Mouse (Mus musculus) monocyte, adult 2 months (primary cell): ENCODE measurements around the gene Plcb2.

Experiments used
- DNase-seq, 2 experiments: peaks; one replicate each; pipeline ENCODE4 v3.0.0; 2022; ENCODE audit warnings: low spot score in 2 of 2, low read depth in 1 of 2

The Plcb2 gene

DNA sequence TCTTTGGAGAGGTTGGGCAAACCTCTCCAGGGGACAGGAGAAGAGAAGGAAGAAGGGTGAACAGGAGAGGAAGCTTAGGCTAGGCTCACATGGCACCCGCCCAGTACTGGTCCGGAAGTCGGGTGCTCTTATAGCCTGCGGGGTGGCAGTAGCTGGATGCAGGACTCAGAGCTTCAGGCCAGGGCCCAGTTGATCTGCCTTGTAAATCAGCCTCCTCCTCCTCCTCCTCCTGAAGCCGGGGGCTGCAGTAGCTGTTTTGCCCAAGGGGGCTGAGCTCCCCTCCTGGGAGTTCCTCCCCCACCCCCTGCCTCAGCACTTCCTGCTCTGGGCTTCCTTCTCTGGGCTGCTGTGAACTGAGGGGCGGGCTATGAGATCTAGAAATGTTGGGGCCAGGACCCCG, at the start of gene Plcb2:
Gene Plcb2, minus strand, starts transcription at position 102 of the 400 bp plus-strand sequence.
- DNase-seq, result no peak

- DNase-seq, result no peak
Observed at GRCm38 (mm10) chr2:118776295-118776694, 48.1 kb upstream of the Plcb2 start.

GRCm38 (mm10) chr2:118775846-118776245, 47.6 kb upstream of the Plcb2 start:
- DNase-seq, result no peak

- DNase-seq, result no peak
Observed at GRCm38 (mm10) chr2:118775396-118775795, 47.2 kb upstream of the Plcb2 start.

DNA sequence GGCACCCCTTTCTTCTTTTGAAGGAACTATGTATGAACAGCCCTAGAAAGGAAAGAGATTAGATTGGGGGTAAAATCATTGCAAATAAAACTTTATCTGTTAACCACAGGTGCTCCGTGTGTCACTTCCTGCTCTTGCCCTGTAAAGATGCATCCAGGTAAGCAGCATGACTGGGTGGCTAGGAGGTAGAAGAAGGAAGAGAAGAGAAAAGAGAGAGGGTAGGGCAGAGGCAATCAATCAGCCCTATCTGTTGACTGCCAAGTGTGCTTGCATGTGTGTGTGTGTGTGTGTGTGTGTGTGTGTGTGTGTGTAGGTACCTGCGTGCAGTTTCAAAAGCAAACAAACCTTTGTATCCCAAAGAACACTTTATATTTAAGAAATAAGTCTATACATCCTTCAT, 46.3 kb upstream of the Plcb2 start:
- DNase-seq, result no peak

- DNase-seq, result no peak
Observed at GRCm38 (mm10) chr2:118772158-118772874, 44.1 kb upstream of the Plcb2 start, which contains the start of gene Phgr1. Phgr1 (plus strand) TSS chr2:118772769.

DNA sequence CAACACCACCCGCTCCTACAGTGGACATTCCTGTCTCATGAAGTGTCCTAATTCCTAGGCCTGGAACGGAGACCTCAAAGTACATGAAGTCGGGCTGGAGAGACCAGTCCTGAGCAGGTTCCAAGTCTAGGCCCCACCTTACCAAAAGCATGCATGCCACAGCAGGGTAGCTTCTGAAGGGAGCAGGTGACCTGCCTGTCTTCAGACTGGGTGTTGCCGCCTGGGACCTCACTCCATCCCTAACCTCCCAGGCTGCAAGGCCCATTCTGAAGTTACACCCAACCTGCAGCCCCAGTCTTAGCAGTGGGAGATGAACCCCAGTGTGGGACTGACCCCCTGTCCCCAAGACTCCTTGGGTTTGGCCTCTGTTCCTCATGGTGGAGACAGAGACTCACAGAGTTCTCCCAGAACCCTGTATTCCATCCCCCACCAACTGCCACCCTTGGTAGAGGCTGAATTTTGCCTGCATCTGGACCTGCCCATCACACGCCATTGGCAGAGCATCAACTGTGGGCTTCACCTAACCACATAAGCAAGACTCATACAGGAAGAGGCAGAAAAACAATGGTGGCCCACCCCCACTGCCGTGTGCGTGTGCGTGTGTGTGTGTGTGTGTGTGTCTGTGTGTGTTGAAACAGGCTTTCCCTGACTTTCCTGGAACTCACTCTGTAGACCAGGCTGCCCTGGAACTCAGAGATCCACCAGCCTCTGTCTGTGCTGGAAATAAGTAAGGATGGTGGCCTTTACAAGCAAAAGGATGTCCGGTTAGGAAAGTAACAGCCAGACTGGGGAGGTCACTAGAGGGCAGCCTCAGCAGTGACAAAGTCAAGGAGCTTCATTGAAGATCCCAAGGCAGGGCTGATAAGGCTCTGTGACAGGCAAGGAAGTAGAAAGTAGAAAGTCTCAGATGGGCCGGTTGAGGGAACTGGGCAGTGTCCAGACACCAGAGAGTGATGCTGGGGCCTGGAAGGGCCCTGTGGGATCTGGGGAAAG, 38.1 kb upstream of the Plcb2 start:
- DNase-seq, result no peak

- no peak for DNase-seq
Observed at GRCm38 (mm10) chr2:118764875-118765274, 36.6 kb upstream of the Plcb2 start.

DNA sequence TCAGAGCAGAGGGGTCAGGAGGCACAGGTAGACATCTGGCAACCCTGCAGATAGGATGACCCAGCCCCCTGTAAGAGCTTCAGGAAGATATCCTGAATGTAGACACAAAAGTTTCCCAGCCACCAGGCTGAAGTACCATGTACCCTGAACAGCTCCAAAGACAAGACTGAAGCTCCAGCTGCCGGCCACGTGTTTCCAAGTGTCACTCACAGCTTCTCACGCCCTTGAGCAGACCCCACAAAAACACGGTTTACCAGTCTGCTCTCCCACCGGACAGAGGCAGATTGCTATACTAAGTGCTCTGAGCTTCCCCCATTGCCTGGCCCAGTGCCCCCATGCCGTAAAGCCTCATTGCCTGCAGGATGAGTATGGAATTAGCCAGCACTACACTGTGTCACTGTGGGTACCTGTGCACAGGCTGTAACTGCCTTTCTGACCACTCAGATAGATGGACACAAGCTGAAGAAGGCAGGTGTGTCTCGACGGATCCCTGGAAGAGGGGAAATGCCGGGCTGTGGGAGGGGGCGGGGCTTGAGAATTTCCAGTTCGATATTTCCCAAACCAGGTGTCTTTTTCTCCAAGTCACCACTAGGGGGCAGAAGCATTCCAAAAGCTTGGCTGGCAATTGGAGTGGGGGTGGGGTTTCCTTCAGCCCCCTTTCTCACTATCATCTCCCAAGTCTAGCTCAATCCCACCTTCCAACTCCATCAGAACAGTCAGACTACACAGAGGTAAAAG, 36.0 kb upstream of the Plcb2 start:
- DNase-seq, result no peak

- DNase-seq, result no peak
Observed at GRCm38 (mm10) chr2:118763469-118763868, 35.2 kb upstream of the Plcb2 start.

- no peak for DNase-seq
Observed at GRCm38 (mm10) chr2:118762784-118763148, 34.5 kb upstream of the Plcb2 start.

DNA sequence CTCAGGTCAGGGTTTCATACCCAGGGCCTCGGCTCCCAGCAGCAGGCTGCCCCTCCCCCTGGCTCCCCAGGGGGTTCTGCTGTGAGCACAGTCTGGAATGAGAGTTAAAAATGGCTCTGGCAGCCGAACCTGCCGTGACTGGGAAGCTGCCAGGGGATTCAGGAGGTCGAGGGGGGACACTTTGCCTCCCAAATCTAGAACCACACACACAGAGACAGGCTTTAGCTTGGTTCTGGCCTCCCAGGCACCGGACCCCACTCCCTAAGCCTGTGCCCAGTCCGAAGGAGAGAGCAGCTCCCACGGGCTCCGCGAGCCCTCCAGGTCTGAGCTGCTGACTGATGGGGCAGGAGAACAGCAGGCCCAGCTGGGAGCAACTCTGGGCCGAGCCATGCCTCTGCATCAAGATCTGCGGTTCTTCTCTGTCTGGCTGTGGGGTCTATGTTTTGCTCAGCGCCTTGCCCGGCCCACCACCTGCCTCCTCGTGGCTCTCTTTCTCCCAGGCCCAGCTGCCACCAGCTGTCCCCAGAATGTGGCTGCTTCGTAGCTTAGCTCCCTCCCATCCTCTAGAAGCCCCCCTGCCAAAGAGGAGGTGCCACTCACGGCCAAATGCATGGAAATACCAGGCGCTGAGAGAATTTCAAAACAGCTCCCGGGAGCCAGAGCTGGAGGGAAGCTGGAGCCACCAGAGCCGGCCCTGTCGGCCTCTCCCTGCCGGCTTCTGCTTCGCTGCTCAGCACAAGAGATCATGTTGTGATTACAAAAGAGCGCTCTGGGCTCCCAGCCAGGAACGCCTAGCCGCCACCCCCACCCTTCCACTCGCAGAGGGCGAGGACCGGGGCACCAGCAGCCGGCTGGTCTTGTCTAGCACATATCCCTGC, 33.9 kb upstream of the Plcb2 start, which contains the start of gene Ccdc9b:
Gene Ccdc9b, minus strand, starts transcription at position 756 of the 878 bp plus-strand sequence.
- DNase-seq, result peak; percentile 33 to 47

DNA sequence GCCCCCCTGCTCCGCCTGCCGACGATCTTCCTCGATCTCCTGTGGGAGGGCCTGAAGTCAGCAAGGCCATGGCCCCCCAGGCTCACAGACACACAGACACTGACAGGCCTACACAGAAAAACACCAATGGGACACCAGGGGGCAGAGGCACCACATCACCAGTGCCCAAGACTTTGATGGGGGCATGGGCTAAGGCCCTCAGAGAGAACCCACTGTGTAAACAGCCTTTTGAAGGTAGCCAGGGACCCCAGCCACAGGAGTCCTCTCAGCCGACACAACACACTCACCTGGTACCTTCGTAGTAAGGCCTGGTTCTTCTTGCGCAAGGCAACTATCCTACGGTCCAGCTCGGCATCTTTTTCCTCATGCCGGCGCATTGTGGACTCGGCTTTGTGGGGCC, 33.1 kb upstream of the Plcb2 start:
- no peak for DNase-seq

DNA sequence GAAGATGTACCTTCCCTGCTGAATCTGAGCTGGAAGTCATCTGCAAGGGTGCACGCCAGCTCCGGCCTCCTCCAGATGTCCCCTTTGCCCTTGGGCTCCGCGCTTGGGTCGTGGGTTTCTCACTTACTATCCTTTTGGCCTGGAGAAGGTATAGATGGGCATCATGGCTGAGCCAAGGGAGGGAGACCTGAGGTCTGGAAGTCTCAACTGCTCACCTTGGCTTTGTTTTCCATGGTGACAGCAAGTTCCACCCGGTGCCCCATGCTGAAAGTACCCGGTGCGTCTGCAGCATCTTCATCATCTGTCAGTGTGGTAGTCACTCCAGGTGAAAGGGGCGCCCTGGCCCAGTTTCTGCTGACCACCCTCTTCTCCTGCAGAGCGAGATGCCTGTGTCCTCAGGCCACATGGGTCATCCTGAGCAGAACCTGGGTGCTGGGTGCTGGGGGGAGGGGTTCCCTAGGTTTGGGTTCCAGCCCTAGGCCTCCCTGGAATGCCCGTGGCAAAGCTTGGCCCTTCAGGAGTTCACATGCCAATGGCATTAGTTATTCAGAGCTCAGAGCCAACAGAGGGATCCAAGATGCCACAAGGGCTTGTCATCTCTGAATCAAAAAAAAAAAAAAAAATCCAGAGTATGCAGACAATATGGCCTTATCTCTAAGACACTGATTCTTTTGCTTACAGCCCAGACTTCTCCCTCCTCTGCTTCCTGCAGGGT, 32.2 kb upstream of the Plcb2 start:
- DNase-seq, result no peak

- peak in 1 of 2 experiments; percentile 52 for DNase-seq
Observed at GRCm38 (mm10) chr2:118759828-118760227, 31.6 kb upstream of the Plcb2 start.

DNA sequence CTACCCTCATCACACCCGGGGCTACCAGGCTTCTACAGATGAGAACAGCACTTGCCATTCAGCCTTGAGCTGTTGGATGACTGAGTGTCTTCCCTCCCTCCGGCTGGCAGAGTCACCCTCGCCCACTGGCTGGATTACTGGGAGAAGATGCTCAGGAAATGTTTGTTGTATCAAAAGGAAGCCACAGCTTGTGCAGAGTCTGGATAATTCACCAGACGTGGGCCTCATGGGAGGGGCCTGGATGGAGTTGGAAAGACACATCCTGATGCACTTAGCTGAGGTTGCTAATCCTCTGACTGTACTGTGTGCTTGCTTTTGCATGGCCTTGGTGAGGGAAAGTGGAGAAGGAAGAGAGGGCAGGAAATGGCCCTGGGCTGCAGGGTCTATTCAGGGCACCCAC, 27.9 kb upstream of the Plcb2 start:
- no peak for DNase-seq

DNA sequence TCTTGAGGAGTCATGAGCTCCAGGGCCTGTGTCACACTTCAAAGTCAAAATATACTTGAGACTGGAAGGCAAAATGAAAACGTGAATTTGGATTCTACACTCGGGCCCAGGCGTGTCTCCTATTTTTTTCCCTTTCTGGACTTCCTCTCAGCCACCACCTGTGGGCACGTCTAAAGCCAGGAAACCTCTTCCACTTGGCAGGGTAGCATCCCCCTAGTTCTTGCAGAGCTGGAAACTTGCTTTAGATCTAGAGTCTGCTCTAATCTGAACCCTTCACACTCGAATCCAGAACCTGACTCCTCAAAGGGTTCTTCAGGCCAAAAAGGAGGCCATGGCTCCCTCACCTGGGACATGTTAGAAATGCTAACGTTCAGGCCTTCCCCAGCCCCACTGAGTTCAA, 27.2 kb upstream of the Plcb2 start:
- no peak for DNase-seq

DNA sequence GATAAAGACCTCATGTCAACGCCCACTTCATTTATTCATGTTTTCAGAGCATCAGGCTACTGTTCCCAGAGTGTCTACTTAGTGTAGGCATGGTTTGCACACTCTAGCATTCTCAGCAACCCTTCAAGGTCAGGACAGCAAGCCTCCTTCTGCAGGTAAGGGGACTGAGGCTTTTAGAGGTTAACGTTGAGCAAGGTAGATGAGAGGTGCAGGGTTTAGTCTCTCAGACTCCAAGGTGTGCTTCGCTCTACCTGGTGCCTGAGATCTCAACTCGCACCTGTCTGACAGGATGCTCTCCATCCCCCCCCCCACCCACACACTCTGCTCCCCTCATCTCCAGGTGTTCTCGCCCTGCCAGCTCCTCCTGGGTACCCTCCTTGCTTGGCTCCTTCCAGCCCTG, 25.9 kb upstream of the Plcb2 start:
- DNase-seq, result no peak

DNA sequence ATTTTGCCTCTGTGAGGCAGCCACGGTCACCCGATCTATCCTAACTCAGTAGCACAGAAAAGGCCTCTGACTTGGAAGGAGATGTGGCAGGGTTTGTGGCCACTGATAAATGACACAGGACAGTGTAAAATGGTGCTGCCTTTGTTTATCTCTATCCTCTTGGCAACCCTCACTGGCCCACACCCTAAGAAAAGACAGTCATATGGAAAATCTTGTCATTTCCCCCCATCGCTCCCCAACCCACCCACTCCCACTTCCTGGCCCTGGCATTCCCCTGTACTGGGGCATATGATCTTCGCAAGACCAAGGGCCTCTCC, 24.5 kb upstream of the Plcb2 start:
- no peak for DNase-seq
